Mouse (Mus musculus) ES-E14 (cell line): ENCODE data around the gene Erc2. TPM values are rescaled to one million over a fixed set of nuclear protein-coding genes. Genes with fewer than 3 reads are reported as not detected.

Source experiments
- DNase-seq: peaks from one replicate; pipeline ENCODE4 v3.0.0-alpha.2; 2013; ENCODE audit warnings: low read depth, low spot score
- H3K27ac ChIP-seq: 2 replicates; pipeline ENCODE4 v1.5.1; 2012; ENCODE audit warnings: low read depth, mild to moderate bottlenecking, low read length, moderate library complexity, mixed read lengths; ENCODE audit not compliant: poor library complexity, insufficient read depth, severe bottlenecking
- H3K36me3 ChIP-seq: 2 replicates; pipeline ENCODE4 v1.6.1; 2012; ENCODE audit warnings: mild to moderate bottlenecking, low read length, moderate library complexity, mixed read lengths; ENCODE audit not compliant: control insufficient read depth, poor library complexity, insufficient read depth, severe bottlenecking
- H3K4me1 ChIP-seq, 2 experiments: fragments of 150-350 bp in 1 of 2; sonication (generic) in 1 of 2; 2 replicates each; pipeline ENCODE4 v1.6.1; 2012; ENCODE audit warnings: low read length in 2 of 2, mild to moderate bottlenecking in 1 of 2, mixed read lengths in 1 of 2; ENCODE audit not compliant: control insufficient read depth in 2 of 2, insufficient read depth in 2 of 2, poor library complexity in 1 of 2
- H3K4me3 ChIP-seq, 2 experiments: fragments of 150-350 bp in 1 of 2; sonication (generic) in 1 of 2; 2 replicates each; pipeline ENCODE4 v1.5.1; 2012; ENCODE audit warnings: low read length in 2 of 2, low read depth in 1 of 2, mild to moderate bottlenecking in 1 of 2, mixed read lengths in 1 of 2; ENCODE audit not compliant: insufficient read depth in 1 of 2, poor library complexity in 1 of 2, severe bottlenecking in 1 of 2
- H3K9ac ChIP-seq: 2 replicates; pipeline ENCODE4 v1.6.1; 2012; ENCODE audit warnings: low read depth, mild to moderate bottlenecking, low read length, mixed read lengths; ENCODE audit not compliant: poor library complexity, insufficient read depth, severe bottlenecking
- H3K9me3 ChIP-seq: fragments of 150-350 bp; sonication (generic); 2 replicates; pipeline ENCODE4 v1.6.1; 2012; ENCODE audit warnings: low read depth, mild to moderate bottlenecking, low read length; ENCODE audit not compliant: control insufficient read depth, insufficient read depth
- CHD2 ChIP-seq: IDR thresholded peaks from 2 replicates; pipeline ENCODE4 v1.6.1; 2014; ENCODE audit warnings: mild to moderate bottlenecking, low read depth, low read length, inconsistent platforms
- HCFC1 ChIP-seq: IDR thresholded peaks from 2 replicates; pipeline ENCODE4 v1.6.1; 2012; ENCODE audit warnings: low read length, inconsistent platforms, borderline replicate concordance; ENCODE audit not compliant: insufficient read depth
- MAFK ChIP-seq: IDR thresholded peaks from 2 replicates; pipeline ENCODE4 v1.6.1; 2014; ENCODE audit warnings: mild to moderate bottlenecking, low read depth, low read length, inconsistent platforms; ENCODE audit not compliant: insufficient read depth
- ZC3H11A ChIP-seq: IDR thresholded peaks from 2 replicates; pipeline ENCODE4 v1.6.1; 2012; ENCODE audit warnings: low read depth, mild to moderate bottlenecking, inconsistent platforms, low read length, borderline replicate concordance
- ZNF384 ChIP-seq: IDR thresholded peaks from 2 replicates; pipeline ENCODE4 v1.6.1; 2012; ENCODE audit warnings: low read depth, low read length, inconsistent platforms
- in situ Hi-C, 2 experiments: fragments of 600-800 bp; cut with MboI; formaldehyde crosslinking; loops; one replicate each; pipeline ENCODE4 v1.15.1; 2025; ENCODE audit warnings: low sequenced_read_pairs in 2 of 2, inconsistent platforms in 1 of 2; ENCODE audit not compliant: unreplicated experiment in 2 of 2
- total RNA-seq: library from RNA; depleted of rRNA; stranded (reverse); fragments of 300-350 nt; gene quantifications from 2 replicates; pipeline ENCODE4 v1.2.3, GENCODE M21; 2012

The Erc2 gene
- total RNA-seq, 1 experiment, result 9.1 TPM

DNA sequence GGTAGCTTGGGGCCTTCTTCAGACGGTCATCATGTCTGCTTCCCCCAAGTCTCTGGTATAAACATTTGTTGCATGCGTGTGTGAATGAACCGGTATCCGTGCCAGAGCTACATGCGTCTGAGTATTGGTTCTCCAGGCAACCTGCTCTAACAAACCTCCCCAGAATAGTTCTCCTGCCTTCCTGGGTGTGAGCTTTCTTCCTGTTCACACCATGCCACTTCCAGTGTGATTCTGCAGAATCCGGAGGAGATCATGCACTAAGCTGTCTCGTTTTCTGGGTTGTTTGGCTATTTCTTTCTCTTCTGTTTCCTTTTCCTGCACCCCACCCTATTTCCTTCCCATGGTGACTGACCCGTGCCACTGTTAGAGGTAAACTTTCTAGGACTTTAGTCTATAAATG is 105.3 kb downstream of the Erc2 start:
- TF ChIP-seq ZC3H11A (no peak), CHD2 (no peak), MAFK (no peak), ZNF384 (no peak), HCFC1 (no peak)
- no peak overlapping the region for H3K9ac ChIP-seq
- H3K27ac ChIP-seq, result no peak overlapping the region
- in situ Hi-C loops, result loop anchor here (25.0 kb wide), 1 partner anchor 540 kb away; no protein-coding TSS in a partner anchor
- DNase-seq, result no peak
- H3K36me3 ChIP-seq, result no peaks in the 10 kb centered on the region
- no peaks in the 10 kb centered on the region for H3K9me3 ChIP-seq
- no peaks in the 10 kb centered on the region for H3K4me1 ChIP-seq
- H3K4me3 ChIP-seq, result no peak overlapping the region

DNA sequence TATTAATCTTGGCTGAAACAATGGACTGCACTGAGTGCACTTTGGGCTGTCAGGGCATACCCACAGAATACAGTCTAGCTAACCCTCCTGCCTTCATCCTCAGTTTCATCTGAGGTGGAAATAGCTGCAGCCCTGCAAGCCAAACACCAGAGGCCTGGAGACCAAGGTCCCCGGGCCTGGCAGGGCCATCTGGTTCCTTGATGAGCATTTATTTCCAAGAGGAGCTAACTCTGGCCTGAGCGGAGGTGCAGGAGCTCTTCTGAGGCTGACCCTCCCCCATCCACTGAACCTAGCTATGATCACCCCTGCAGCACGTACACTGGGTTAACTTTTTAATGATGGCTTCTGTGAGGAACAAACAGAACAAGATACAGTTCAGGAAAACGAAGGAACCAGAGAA is 108.9 kb downstream of the Erc2 start:
- Histone ChIP-seq H3K4me3 (no peak overlapping the region), H3K9ac (no peak overlapping the region), H3K36me3 (no peaks in the 10 kb centered on the region), H3K27ac (no peak overlapping the region), H3K9me3 (no peaks in the 10 kb centered on the region), H3K4me1 (peaks cover 5 to 7% of the 10 kb centered on the region in 2 experiments; a peak in 2 of 4 replicates)
- DNase-seq, result no peak
- in situ Hi-C loops, result loop anchor here (25.0 kb wide), 1 partner anchor 544 kb away; no protein-coding TSS in a partner anchor
- TF ChIP-seq CHD2, result no peak
- no peak for TF ChIP-seq ZC3H11A
- no peak for TF ChIP-seq MAFK

DNA sequence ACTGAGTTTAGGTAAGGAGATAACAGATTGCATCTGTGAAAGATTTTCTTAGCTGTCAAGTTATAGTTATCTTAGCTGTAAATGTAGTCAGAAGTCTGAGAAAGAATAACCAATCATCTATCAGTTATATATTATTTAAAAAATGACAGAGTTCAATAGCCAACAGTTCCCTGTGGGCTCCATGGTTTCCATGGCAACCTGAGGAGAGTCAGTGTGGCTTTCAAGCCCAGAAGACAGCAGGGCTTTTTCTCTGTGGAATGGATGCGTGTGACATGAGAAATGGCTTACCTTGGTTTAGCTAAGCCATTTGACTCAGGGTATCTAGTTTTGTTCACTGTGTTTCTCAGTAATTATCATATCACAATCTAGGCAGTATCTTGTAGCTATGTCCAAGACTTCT is 117.2 kb downstream of the Erc2 start:
- Histone ChIP-seq H3K27ac (no peak overlapping the region), H3K4me1 (peaks cover 1 to 9% of the 10 kb centered on the region in 2 experiments; a peak in 1 of 4 replicates), H3K4me3 (no peak overlapping the region), H3K36me3 (no peaks in the 10 kb centered on the region), H3K9me3 (no peaks in the 10 kb centered on the region), H3K9ac (no peak overlapping the region)
- TF ChIP-seq MAFK (no peak), CHD2 (no peak), ZNF384 (no peak), HCFC1 (no peak), ZC3H11A (no peak)
- DNase-seq, result no peak
- in situ Hi-C loops, result loop anchor here (25.0 kb wide), 1 partner anchor 552 kb away; no protein-coding TSS in a partner anchor

DNA sequence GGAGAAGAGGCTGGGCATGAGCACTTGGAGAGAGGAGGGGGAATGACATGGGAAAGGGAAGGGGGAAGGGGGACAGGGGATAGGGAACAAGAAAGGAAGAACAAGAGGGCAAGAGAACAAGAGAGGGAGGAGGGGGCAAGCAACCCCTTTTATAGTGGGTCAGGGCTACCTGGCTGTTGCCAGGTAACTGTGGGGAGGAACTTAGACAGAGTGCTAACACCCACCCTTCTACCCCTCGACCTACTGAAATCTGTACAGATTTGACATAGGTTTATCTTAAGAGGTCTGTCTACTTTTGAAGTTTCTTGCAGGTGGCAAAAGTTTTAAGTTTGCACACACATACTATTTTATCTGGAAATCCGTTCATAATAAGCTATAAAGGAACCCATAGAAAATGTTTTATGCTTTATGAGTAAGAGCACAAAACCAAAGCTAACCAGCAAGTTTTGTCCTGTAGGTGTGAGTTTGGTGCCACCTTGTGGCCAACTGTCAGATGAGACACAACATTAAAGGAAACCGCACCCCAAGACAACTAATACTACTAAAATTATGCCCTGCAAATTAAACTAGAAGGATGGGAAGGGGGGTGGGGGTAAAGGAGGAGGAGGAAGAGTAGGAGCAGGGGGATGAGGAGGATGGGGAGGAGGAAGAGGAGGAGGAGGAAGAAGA is 119.2 kb downstream of the Erc2 start:
- no peaks in the 10 kb centered on the region for H3K9me3 ChIP-seq
- no peaks in the 10 kb centered on the region for H3K36me3 ChIP-seq
- TF ChIP-seq HCFC1, result no peak
- TF ChIP-seq CHD2, result no peak
- peak; percentile 96 for TF ChIP-seq ZC3H11A
- no peak for TF ChIP-seq ZNF384
- no peak overlapping the region for H3K4me3 ChIP-seq
- H3K27ac ChIP-seq, result no peak overlapping the region
- H3K9ac ChIP-seq, result no peak overlapping the region
- H3K4me1 ChIP-seq, result peaks cover 0 to 6% of the 10 kb centered on the region in 2 experiments; a peak in 1 of 4 replicates
- DNase-seq, result peak; percentile 53
- in situ Hi-C loops, result loop anchor here (10.0 to 25.0 kb wide), 2 partner anchors 157 to 554 kb away; no protein-coding TSS in a partner anchor

DNA sequence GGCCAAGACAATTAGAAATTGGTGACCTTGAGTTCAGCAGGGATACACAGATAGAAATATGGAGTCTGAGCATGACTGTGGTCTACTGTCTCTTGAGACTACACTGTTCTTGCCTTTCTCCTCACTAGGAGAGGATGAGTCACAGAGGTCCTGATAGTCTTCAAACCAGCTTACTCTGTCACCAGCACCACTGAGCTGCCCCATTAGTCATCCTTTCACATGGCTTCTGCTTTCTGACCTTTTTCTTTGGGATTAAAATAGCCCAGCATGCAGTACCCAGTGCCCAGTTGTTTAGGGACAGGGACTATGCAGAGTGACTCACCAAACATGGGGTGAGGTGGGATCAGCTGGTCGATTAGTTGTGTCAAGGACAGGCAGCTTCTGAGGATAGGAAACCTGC is 132.1 kb downstream of the Erc2 start:
- no peak for DNase-seq
- Histone ChIP-seq H3K27ac (no peak overlapping the region), H3K4me1 (no peaks in the 10 kb centered on the region), H3K36me3 (no peaks in the 10 kb centered on the region), H3K4me3 (no peak overlapping the region), H3K9me3 (no peaks in the 10 kb centered on the region), H3K9ac (no peak overlapping the region)
- in situ Hi-C loops, result no loop called here
- TF ChIP-seq HCFC1 (no peak), ZC3H11A (no peak), MAFK (no peak), CHD2 (no peak), ZNF384 (no peak)
